Mouse (Mus musculus): ENCODE results near the gene Borcs7.

The Borcs7 gene

DNA sequence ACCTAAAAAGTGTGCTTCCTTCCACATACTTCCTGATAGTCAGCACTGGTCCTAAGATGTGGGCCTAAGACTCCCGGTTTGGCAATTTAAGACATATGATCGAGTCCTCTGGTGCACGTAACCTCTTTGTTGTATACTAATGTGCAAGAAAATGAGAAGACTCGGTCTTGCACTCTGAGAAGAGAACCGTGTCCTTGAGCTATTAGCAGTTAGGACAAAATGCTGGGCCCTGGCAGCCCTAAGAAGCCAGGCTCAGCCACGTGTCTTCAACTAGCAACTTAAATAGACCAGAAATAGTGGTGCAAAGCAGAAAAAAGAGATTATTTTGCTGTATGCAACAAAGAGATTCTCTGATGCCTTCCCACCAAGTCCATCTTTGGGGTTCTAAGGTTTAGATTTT lies 26.9 kb upstream of the Borcs7 start:
- no peak for DNase-seq (ENCODE audit: low spot score in 2 of 2)

DNA sequence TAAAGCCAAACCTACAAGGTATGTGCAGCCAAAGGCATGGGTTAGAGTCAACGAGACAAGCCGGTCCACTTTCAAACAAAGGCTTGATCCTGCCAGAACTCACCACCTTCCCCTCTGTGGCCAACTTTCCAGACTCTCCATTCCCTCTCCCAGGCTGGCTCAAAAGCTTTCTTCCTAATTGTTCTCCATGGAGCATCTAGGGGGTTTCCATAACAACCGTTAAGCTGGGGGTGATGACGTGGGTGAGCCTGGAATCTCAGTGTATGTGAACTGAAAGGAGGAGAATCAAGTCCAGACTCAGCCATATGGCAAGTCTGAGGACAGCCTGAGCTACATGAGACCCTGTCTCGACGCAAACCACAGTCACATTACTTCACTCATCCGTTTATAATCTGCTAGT lies 24.2 kb upstream of the Borcs7 start:
- DNase-seq (ENCODE audit: low spot score in 2 of 2) = no peak

GRCm38 (mm10) chr19:46667300-46667699 lies 22.4 kb upstream of the Borcs7 start:
- no peak for DNase-seq (ENCODE audit: low spot score in 2 of 2)

GRCm38 (mm10) chr19:46668263-46668662 lies 21.4 kb upstream of the Borcs7 start:
- no peak for DNase-seq (ENCODE audit: low spot score in 2 of 2)

DNA sequence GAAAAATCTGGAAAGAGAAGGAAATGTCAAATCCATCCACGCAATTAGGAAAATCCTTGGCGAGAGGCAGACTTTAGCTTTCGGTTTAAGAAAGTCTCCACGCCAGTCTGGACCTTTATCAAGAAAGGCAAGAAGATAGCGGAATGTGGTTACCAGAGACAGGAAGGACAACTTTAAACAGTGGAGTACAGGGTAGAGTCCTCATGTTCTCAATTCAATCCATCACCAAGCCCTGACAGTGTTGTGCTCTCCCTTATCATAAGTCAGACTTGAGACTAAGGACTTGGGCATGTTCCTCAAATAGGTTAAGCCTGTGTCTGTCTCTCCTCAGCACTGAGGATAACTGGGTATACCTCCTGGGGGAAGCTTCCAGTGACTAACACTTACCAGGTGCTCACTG lies 19.9 kb upstream of the Borcs7 start:
- DNase-seq (ENCODE audit: low spot score in 2 of 2) = no peak

DNA sequence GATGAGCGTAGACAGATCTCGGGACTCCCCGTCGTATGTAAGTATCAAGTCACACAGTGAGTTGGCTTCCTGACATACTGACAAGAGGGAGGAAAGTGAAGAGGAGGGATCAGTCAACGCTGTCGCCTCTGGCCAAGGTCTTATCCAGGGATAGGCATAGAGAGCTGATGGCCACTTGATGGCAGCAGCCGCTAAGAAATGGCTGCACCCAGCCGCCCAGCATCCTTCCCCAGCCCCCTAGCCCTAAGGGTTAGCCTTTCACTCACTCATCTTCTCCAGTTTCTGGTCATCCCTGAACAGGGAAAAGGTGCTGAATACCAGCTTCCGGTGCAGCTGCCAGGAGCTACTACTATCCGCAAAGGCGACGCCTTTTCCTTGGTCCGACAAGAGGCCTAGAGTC lies 19.0 kb upstream of the Borcs7 start:
- DNase-seq (ENCODE audit: low spot score in 2 of 2) = peak; percentile 51 to 63

DNA sequence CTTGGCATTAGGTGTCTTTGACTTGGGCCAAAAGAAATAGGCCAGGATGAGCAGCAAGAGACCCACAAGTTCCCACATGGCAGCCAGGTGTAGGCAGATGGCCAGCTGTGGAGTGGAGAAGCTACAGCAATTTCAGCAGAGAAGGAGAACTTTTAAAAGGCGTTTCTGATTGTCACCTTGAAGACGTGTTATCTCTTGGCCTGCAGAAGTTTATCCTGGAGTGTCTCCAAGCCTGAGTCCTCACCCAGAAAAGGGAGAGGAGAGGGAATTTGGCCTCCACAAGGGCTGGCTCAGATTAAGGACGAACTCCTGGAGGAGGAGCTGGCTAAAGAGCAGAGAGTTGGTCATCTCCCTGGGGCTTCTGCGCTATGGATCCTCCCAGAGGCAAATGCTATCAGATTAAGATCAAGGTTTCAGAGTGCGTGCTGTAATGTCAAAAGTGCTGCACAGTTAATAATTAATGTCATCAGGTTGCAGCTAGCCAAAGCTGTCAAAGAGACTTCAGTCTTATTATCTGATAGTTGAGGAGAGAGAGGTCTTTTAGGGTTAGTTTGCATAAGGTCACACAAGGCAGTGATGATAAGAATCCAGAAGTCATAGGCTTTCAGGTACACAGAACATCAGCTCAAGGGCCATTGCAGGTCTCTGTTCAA lies 16.8 kb upstream of the Borcs7 start, which contains the start of gene Cyp17a1:
TSS of gene Cyp17a1 (minus strand) at position 407 of the 653 bp plus-strand sequence.
- no peak for DNase-seq (ENCODE audit: low spot score in 2 of 2)

DNA sequence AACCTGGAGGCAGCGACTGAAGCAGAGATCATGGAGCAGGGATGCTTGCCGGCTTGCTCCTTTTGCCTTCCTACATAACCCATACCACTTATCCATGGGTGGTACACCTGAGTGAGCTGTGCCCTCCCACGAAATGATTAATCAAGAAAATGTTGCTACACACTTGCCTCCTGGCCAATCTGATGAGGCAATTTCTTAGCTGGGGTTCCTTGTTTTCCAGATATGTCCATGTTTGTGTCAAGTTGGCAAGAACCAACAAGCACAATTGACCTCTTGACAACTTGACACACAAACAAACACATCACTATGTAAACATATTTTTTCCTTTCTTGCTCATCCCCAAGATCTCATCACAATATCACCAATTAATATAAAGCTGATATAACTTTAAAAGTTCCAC lies 14.1 kb upstream of the Borcs7 start:
- no peak for DNase-seq (ENCODE audit: low spot score in 2 of 2)

GRCm38 (mm10) chr19:46679720-46680383 lies 9.9 kb upstream of the Borcs7 start:
- DNase-seq (ENCODE audit: low spot score in 2 of 2) = no peak

DNA sequence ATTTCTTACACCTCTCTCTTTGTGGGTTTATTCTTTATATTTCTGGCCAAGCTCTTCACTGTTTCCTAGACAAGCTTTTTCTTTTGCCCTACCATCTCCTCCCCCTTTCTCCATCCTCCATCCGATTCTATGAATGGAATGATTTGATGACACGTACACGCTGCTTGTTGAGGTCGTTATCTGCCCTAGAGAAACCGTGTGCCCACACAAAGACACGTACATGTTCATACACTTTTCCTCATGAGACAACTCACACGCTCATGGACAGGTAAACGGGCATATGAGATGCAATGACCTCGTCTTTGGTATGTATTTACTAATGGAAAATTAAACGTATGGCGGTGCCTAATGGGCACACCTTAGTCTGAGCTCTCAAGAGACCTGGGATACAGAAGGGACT lies 681 bp downstream of the Borcs7 start:
- no peak for DNase-seq (ENCODE audit: low spot score in 2 of 2)

GRCm38 (mm10) chr19:46691078-46691477 lies 1.4 kb downstream of the Borcs7 start:
- no peak for DNase-seq (ENCODE audit: low spot score in 2 of 2)

DNA sequence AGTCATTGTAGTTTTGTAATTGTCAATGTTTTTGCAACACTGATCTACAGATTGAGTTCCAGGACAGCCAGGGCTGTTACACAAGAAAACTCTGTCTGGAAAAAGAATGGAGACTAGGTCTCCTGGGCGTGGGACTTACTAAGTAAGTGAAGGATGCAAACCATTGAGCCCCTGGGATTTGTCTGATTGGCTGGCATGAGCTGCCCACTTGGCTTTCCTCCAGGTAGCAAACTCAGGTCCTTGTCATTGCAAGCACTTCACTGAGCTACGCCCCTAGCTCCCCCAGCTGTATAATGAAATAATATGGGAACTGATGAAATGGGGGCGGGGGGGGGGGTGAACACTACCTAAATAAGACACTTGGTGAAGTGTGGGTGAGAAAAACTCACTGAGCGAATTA lies 3.4 kb downstream of the Borcs7 start:
- no peak for DNase-seq (ENCODE audit: low spot score in 2 of 2)

DNA sequence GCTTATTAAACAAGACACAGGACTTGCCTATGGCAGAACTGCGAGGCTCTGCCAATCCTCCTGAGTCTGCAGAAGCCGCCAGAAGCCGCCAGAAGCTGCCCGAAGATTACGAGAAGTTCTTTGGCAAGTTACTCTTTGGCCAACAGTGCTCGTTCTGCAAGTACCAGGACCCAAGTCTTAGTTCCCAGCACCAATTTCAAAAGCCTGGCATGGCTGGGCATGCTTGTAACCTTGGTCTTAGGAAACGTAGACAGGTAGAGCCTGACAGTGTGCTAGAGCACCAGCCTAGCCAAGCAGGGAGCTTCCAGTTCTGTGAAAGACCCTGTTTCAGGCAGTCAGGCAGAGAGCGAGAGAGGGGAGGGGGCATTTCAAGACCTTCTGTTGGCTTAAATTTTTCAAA lies 6.8 kb downstream of the Borcs7 start:
- no peak for DNase-seq (ENCODE audit: low spot score in 2 of 2)

DNA sequence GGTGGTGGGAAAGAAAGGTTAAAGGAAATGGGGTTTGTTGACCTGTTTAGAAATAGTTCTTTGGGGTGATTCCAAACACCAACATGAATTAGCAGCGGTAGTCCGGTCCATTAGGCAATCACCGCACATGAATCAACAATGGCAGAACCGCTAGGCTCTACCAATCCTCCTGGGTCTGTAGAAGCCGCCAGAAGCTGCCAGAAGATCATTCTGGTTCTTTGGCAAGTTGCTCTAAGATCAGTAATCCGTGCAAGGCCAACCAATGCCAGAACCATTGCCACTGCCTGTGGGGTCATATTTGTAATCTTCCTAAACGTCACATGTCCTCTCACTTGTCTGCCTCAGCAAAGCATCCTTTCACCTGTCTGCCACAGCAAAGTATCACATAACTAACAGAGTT lies 7.2 kb downstream of the Borcs7 start:
- no peak for DNase-seq (ENCODE audit: low spot score in 2 of 2)

- peak; percentile 30 to 52 for DNase-seq (ENCODE audit: low spot score in 2 of 2)
These were observed 8.3 kb downstream of the Borcs7 start for GRCm38 (mm10) chr19:46697840-46698517.

DNA sequence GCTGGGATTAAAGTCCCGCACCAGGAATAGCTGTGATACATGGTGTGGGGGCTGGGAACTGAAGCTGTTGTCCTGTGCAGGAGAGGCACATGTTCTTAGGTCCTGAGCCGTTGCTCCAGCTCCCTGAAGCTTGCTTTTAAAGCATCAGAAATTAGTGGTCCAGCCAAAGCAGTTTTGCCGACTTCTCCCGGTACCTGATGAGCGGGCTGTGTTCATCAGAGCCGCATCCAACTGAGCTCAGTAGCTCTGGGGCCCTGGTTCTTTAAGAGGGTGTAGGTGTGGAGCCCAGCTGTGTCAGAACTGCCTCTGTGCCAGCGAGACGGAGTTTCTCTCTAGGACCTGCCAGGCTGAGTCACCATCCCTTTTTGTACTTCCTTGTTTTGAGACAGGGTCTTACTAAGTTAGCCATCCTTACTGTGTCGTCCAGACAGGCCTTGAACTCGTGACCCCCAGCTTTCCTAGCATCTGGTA lies 9.3 kb downstream of the Borcs7 start:
- peak; percentile 23 to 25 for DNase-seq (ENCODE audit: low spot score in 2 of 2)

DNA sequence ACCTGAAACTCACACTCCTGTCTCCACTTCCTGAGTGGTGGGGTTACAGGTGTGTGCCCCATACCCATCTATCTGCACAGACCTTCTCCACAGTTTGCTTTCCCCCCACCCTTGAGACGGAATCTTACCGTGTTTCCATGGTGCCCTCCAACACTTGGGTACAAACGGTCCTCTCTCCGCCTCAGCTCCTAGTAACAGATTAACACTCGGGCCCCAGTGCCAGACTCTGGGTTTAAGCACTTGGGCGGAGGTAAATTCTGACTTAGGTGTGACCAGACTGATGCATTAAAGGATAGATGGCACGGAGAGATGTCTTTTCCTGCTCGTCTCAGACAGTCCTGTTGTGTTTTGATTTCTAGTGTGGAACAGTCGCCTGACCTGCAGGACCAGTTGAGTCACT lies 11.4 kb downstream of the Borcs7 start:
- DNase-seq (ENCODE audit: low spot score in 2 of 2) = no peak

DNA sequence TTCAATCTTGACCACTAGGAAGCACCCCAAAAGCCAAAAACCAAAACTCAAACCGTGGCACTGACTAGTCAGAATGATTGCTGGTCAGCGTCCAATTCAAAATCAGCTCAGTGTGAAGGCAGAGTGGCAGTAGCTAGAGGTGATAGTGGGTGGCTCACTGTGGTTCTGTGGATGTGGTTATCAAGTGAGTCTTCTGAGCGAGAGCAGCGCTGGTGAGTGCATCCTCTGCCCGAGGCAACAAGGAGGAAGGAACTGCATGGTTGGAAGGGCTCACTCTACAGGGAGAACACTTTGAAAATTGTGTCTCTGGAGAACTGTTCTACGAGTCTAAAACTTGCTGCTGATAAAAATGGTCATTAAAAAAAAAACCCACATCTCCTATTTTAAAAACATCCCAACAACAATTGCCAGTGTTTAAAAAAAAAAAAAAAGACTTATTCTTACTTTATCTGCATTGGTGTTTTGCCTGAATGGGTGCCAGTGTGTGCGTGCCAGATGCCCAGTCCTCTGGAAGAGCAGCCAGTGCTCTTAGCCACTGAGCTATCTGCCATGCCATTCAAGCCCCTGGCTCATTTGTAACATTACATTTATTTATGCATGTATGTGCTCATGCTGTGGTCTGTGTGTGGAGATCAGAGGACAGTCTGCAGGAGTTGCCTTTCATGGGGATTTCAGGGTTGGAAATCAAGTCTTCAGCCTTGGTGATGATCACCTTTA lies 16.2 kb downstream of the Borcs7 start:
- DNase-seq (ENCODE audit: low spot score in 2 of 2) = peak; percentile 68 to 85

DNA sequence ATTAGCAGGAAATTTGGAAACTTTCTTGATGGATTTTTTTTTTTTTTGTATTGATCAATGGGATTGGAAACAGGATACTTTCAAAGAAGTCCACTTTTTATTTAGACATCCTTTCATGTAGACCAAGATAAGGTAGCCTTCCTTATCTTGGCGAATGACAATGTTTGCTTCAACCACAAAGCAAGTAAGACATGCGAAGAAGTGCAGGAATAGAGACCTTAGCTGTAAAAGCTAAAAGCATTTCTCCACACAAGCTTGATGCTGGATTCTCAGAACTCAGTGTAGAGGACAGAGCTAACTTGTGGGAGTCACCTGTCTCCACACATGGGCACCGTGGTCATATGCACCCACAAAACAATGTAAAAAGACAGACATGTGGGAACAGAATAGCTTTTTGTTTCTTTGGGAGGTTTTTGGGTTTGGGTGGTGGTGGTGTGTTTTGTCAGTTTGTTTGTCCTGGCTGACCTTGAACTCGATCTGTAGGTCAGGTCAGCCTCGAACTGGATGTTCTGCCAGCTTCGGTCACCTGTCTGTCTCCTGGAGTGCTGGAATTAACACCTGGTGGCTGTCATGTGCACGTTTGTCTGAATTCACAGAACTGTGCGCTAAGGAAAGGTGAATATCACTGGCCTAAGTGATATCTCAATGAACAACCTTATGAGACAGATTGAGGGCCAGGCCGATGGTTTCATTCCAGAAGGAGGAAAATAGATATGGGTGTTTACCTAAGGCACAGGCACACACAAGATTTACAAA lies 17.0 kb downstream of the Borcs7 start:
- DNase-seq (ENCODE audit: low spot score in 2 of 2) = no peak

DNA sequence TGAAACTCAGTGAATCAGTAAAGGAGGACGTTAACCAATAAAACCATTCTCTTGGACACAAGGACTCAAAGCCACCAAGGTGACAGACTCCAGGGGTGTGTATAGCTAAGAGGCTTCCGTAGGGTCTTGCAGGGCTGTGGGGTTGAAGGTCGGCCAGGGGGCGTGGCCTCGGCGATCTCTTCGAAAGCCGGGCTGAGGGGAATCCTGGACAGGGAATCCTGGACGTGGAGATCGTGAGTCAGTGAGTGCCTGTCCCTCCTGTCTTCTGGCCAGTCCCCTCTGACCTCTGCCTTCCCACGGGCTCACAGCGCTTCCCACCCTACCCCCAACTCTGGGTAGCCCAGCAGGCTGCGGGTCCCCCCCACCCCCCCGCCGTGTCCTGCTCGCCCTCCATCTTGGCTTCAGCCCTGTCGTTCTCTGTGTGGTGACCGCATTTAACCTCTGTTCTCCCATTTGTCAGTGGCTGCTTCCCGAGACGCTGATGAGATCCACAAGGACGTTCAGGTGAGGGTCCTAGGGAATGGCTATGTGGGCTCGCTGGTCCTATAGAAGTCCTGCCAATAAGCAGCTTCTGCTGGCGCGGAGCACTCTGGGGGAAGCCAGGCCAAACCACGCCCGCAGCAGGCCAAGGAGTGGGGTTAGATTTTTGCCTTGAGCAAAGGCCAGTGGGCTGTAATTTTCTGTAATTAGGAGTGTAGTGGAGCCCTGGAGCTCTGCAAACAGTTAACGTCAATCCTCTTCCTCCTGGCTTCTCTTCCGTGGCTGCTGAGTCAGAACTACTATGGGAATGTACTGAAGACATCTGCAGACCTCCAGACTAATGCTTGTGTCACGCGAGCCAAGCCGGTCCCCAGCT lies 17.8 kb downstream of the Borcs7 start, which contains the start of gene As3mt:
TSS of gene As3mt (plus strand) at position 163 of the 856 bp plus-strand sequence.
- peak; percentile 58 to 61 for DNase-seq (ENCODE audit: low spot score in 2 of 2)
